Mouse (Mus musculus) olfactory bulb, adult 2 months (tissue): ENCODE data around the gene Slc25a19.

Experiments
- CTCF ChIP-seq: fragments of 200-500 bp; IDR thresholded peaks from 2 replicates; pipeline ENCODE4 v1.5.1; 2012; ENCODE audit warnings: low read depth, mild to moderate bottlenecking, low read length, moderate library complexity; ENCODE audit not compliant: insufficient read depth
- POLR2A ChIP-seq: fragments of 200-500 bp; IDR thresholded peaks from 2 replicates; pipeline ENCODE4 v1.6.1; 2012; ENCODE audit warnings: mild to moderate bottlenecking, low read depth, low read length, moderate library complexity; ENCODE audit not compliant: insufficient read depth

DNA sequence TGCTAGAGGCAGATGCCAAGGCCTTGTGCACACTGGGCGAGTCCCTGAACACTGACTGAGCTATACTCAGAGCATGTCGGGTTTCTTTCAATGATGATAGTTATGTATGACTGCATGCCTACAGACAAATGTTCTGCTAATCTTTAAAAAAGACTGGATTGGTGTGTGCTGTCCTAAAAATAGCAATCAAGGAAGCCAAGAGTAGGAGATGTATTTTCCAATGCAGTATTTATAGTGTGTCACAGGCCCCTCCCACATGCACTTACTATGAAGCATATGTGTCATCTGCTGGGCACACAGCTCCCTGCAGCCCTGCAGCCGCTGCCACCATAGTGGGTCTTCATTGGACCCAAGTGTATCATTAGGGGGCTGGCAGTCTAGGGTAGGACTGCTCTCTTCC lies 25.1 kb upstream of the Slc25a19 start:
- TF ChIP-seq POLR2A = no peak
- TF ChIP-seq CTCF = no peak
